Mouse (Mus musculus) stomach, postnatal 0 days (tissue): ENCODE measurements at regions not wholly inside any gene's neighbourhood (a gene's known extent, or its start where the extent isn't known, plus 50 kb on each side); places are given as distances from the start of the nearest gene placed in this dataset.
A peak's percentile ranks its signal among the peaks of the same experiment; 100 is the strongest.

Experiments used
- ATAC-seq: fragments of 200-750 bp; cut with Nextera tagmentation; 2 replicates; pipeline ENCODE4 v1.8.0; 2017; ENCODE audit not compliant: low FRiP score, low TSS enrichment
- DNase-seq: peaks from one replicate; pipeline ENCODE4 v3.0.0-alpha.2; 2016; ENCODE audit warnings: low spot score
- H3K27ac ChIP-seq: fragments of 300-500 bp; sonication (generic); replicated peaks from 2 replicates; pipeline ENCODE4 v1.5.1; 2014; ENCODE audit warnings: mild to moderate bottlenecking, control low read depth
- H3K27me3 ChIP-seq: fragments of 300-500 bp; sonication (generic); 2 replicates; pipeline ENCODE4 v1.6.1; 2014; ENCODE audit warnings: low read length; ENCODE audit not compliant: control insufficient read depth, insufficient read depth
- H3K36me3 ChIP-seq: fragments of 300-500 bp; sonication (generic); 2 replicates; pipeline ENCODE4 v1.6.1; 2014; ENCODE audit warnings: low read length, mixed read lengths; ENCODE audit not compliant: control insufficient read depth, insufficient read depth
- H3K4me1 ChIP-seq: fragments of 300-500 bp; sonication (generic); replicated peaks from 2 replicates; pipeline ENCODE4 v1.6.1; 2014; ENCODE audit warnings: antibody characterized with exemption; ENCODE audit not compliant: control insufficient read depth, insufficient read depth
- H3K4me2 ChIP-seq: fragments of 300-500 bp; sonication (generic); replicated peaks from 2 replicates; pipeline ENCODE4 v1.6.1; 2014; ENCODE audit warnings: low read depth, mild to moderate bottlenecking, control low read depth, moderate library complexity
- H3K4me3 ChIP-seq: fragments of 300-500 bp; sonication (generic); 2 replicates; pipeline ENCODE4 v1.5.1; 2014; ENCODE audit warnings: low read depth, low read length, control low read depth
- H3K9ac ChIP-seq: fragments of 300-500 bp; sonication (generic); 2 replicates; pipeline ENCODE4 v1.6.1; 2014; ENCODE audit warnings: mild to moderate bottlenecking, low read length, control low read depth, mixed read lengths
- H3K9me3 ChIP-seq: fragments of 300-500 bp; sonication (generic); 2 replicates; pipeline ENCODE4 v1.6.1; 2016; ENCODE audit warnings: low read length; ENCODE audit not compliant: control insufficient read depth
- CTCF ChIP-seq: IDR thresholded peaks from 2 replicates; pipeline ENCODE4 v1.5.1; 2016; ENCODE audit warnings: antibody characterized with exemption, low read depth, mild to moderate bottlenecking, moderate library complexity
- EP300 ChIP-seq: optimal IDR thresholded peaks from 2 replicates; pipeline ENCODE3; 2016; ENCODE audit warnings: antibody characterized with exemption
- WGBS: fragments of 180-500 bp; shearing (Covaris S2); extraction: QIAGEN DNeasy Blood & Tissue Kit; methylation state at CpG from one replicate; pipeline ENCODE4 v1.1.7; 2014; 5-methylcytosine and 5-hydroxymethylcytosine counted together

- Histone ChIP-seq H3K4me3 (no peak overlapping the region), H3K4me2 (no peak overlapping the region), H3K4me1 (no peaks in the 10 kb centered on the region), H3K27ac (no peak overlapping the region), H3K9ac (no peak overlapping the region), H3K27me3 (no peaks in the 10 kb centered on the region), H3K9me3 (no peaks in the 10 kb centered on the region), H3K36me3 (no peaks in the 10 kb centered on the region)
- WGBS: 67% methylated on average over 2 of the region's 2 CpGs
- no peak for DNase-seq
- ATAC-seq: no peak
- TF ChIP-seq EP300: no peak
- no peak for TF ChIP-seq CTCF
These were observed 244.2 kb upstream of the Msx2 start for GRCm38 (mm10) chr13:53717086-53717485.

- ATAC-seq: no peak
- H3K4me1 ChIP-seq: no peaks in the 10 kb centered on the region
- TF ChIP-seq CTCF (no peak), EP300 (no peak)
- H3K27me3 ChIP-seq: no peaks in the 10 kb centered on the region
- H3K4me3 ChIP-seq: no peak overlapping the region
- H3K27ac ChIP-seq: no peak overlapping the region
- no peak overlapping the region for H3K4me2 ChIP-seq
- no peaks in the 10 kb centered on the region for H3K9me3 ChIP-seq
- 62% methylated on average over 10 of the region's 10 CpGs for WGBS
- no peak overlapping the region for H3K9ac ChIP-seq
- no peak for DNase-seq
- H3K36me3 ChIP-seq: no peaks in the 10 kb centered on the region
These were observed 236.2 kb upstream of the Msx2 start for GRCm38 (mm10) chr13:53709062-53709461.

GRCm38 (mm10) chr13:53707548-53707947, 234.7 kb upstream of the Msx2 start:
- no peaks in the 10 kb centered on the region for H3K36me3 ChIP-seq
- no peak for TF ChIP-seq CTCF
- ATAC-seq: no peak
- H3K9me3 ChIP-seq: no peaks in the 10 kb centered on the region
- H3K27ac ChIP-seq: no peak overlapping the region
- no peaks in the 10 kb centered on the region for H3K27me3 ChIP-seq
- 80% methylated on average over 17 of the region's 17 CpGs for WGBS
- no peaks in the 10 kb centered on the region for H3K4me1 ChIP-seq
- H3K4me3 ChIP-seq: no peak overlapping the region
- no peak for DNase-seq
- H3K4me2 ChIP-seq: no peak overlapping the region
- no peak overlapping the region for H3K9ac ChIP-seq

- WGBS: 77% methylated on average over 11 of the region's 11 CpGs
- H3K4me2 ChIP-seq: no peak overlapping the region
- TF ChIP-seq CTCF (no peak), EP300 (no peak)
- H3K27me3 ChIP-seq: no peaks in the 10 kb centered on the region
- H3K36me3 ChIP-seq: no peaks in the 10 kb centered on the region
- H3K4me1 ChIP-seq: no peaks in the 10 kb centered on the region
- ATAC-seq (no peak), DNase-seq (no peak)
- no peak overlapping the region for H3K9ac ChIP-seq
- H3K4me3 ChIP-seq: no peak overlapping the region
- no peak overlapping the region for H3K27ac ChIP-seq
- no peaks in the 10 kb centered on the region for H3K9me3 ChIP-seq
These were observed 231.2 kb upstream of the Msx2 start for GRCm38 (mm10) chr13:53704104-53704503.

GRCm38 (mm10) chr13:53700236-53700635, 227.4 kb upstream of the Msx2 start:
- 72% methylated on average over 3 of the region's 3 CpGs for WGBS
- no peaks in the 10 kb centered on the region for H3K4me1 ChIP-seq
- H3K4me3 ChIP-seq: no peak overlapping the region
- H3K9ac ChIP-seq: no peak overlapping the region
- TF ChIP-seq CTCF: no peak
- no peak for TF ChIP-seq EP300
- no peaks in the 10 kb centered on the region for H3K36me3 ChIP-seq
- H3K4me2 ChIP-seq: no peak overlapping the region
- H3K9me3 ChIP-seq: no peaks in the 10 kb centered on the region
- H3K27ac ChIP-seq: no peak overlapping the region
- ATAC-seq (no peak), DNase-seq (no peak)
- H3K27me3 ChIP-seq: no peaks in the 10 kb centered on the region

- H3K36me3 ChIP-seq: no peaks in the 10 kb centered on the region
- no peak overlapping the region for H3K27ac ChIP-seq
- no peaks in the 10 kb centered on the region for H3K27me3 ChIP-seq
- no peak overlapping the region for H3K4me3 ChIP-seq
- no peaks in the 10 kb centered on the region for H3K4me1 ChIP-seq
- ATAC-seq: no peak
- DNase-seq: no peak
- 64% methylated on average over 6 of the region's 6 CpGs for WGBS
- H3K4me2 ChIP-seq: no peak overlapping the region
- no peaks in the 10 kb centered on the region for H3K9me3 ChIP-seq
- TF ChIP-seq EP300: no peak
- no peak for TF ChIP-seq CTCF
- H3K9ac ChIP-seq: no peak overlapping the region
These were observed 225.1 kb upstream of the Msx2 start for GRCm38 (mm10) chr13:53697954-53698353.

- Histone ChIP-seq H3K9me3 (no peaks in the 10 kb centered on the region), H3K36me3 (no peaks in the 10 kb centered on the region), H3K4me2 (no peak overlapping the region), H3K27ac (no peak overlapping the region), H3K4me3 (no peak overlapping the region), H3K9ac (no peak overlapping the region), H3K4me1 (no peaks in the 10 kb centered on the region), H3K27me3 (no peaks in the 10 kb centered on the region)
- TF ChIP-seq CTCF: no peak
- TF ChIP-seq EP300: no peak
- 38% methylated on average over 3 of the region's 3 CpGs for WGBS
- DNase-seq: no peak
- peak; percentile 49; the same call in 1 of the 2 replicates for ATAC-seq
These were observed 222.5 kb upstream of the Msx2 start for GRCm38 (mm10) chr13:53695385-53695784.
